Mouse (Mus musculus) neural tube, embryonic 14.5 days (tissue): ENCODE measurements around the gene Grip2. TPM values are rescaled to one million over a fixed set of nuclear protein-coding genes. Genes with fewer than 3 reads are reported as not detected.

ENCODE experiments used
- ATAC-seq: fragments of 200-750 bp; cut with Nextera tagmentation; 2 replicates; pipeline ENCODE4 v1.8.0; 2017; ENCODE audit warnings: low read depth, mild to moderate bottlenecking, moderate TSS enrichment, moderate library complexity
- H3K27ac ChIP-seq: fragments of 300-500 bp; sonication (generic); 2 replicates; pipeline ENCODE4 v1.5.1; 2014; ENCODE audit warnings: low read depth, mild to moderate bottlenecking, control low read depth, low read length, moderate library complexity, mixed read lengths
- H3K27me3 ChIP-seq: fragments of 300-500 bp; sonication (generic); 2 replicates; pipeline ENCODE4 v1.6.1; 2014; ENCODE audit warnings: low read length; ENCODE audit not compliant: control insufficient read depth, insufficient read depth
- H3K36me3 ChIP-seq: fragments of 300-500 bp; sonication (generic); 2 replicates; pipeline ENCODE4 v1.6.1; 2014; ENCODE audit warnings: low read length, mixed read lengths; ENCODE audit not compliant: control insufficient read depth, insufficient read depth
- H3K4me1 ChIP-seq: fragments of 300-500 bp; sonication (generic); 2 replicates; pipeline ENCODE4 v1.6.1; 2014; ENCODE audit warnings: low read length; ENCODE audit not compliant: control insufficient read depth, insufficient read depth
- H3K4me2 ChIP-seq: fragments of 300-500 bp; sonication (generic); 2 replicates; pipeline ENCODE4 v1.6.1; 2014; ENCODE audit warnings: mild to moderate bottlenecking, low read depth, low read length, control low read depth
- H3K4me3 ChIP-seq: fragments of 300-500 bp; sonication (generic); 2 replicates; pipeline ENCODE4 v1.5.1; 2014; ENCODE audit warnings: low read depth, low read length, control low read depth, mixed read lengths
- H3K9ac ChIP-seq: fragments of 300-500 bp; sonication (generic); replicated peaks from 2 replicates; pipeline ENCODE4 v1.6.1; 2014; ENCODE audit warnings: low read depth, mild to moderate bottlenecking, control low read depth, low read length, mixed read lengths
- H3K9me3 ChIP-seq: fragments of 300-500 bp; sonication (generic); 2 replicates; pipeline ENCODE4 v1.6.1; 2016; ENCODE audit warnings: low read length; ENCODE audit not compliant: control insufficient read depth
- WGBS: fragments of 180-500 bp; shearing (Covaris S2); extraction: QIAGEN DNeasy Blood & Tissue Kit; methylation state at CpG from one replicate; pipeline ENCODE4 v1.1.7; 2014; 5-methylcytosine and 5-hydroxymethylcytosine counted together
- polyA plus RNA-seq: library from polyadenylated mRNA; unstranded; fragments of >200 nt; fragmentation: Nextera tagmentation; extraction: Ambion mirVana; gene quantifications from 2 replicates; pipeline ENCODE4 v1.2.1, GENCODE M21; 2014

Gene Grip2
- polyA plus RNA-seq, 1 experiment from 2014 or later = 10.4 TPM

- H3K9ac ChIP-seq = peak overlapping the region; percentile 73
- no peaks in the 10 kb centered on the region for H3K36me3 ChIP-seq
- peak overlapping the region; percentile 55 for H3K27ac ChIP-seq
- no peaks in the 10 kb centered on the region for H3K27me3 ChIP-seq
- no peaks in the 10 kb centered on the region for H3K9me3 ChIP-seq
- H3K4me3 ChIP-seq = peak overlapping the region; percentile 59
- 4% methylated on average over 45 of the region's 46 CpGs for WGBS
- ATAC-seq = 0 out of 2 replicates have a peak, but pooled peaks have one; percentile 3
- peaks cover 37% of the 10 kb centered on the region for H3K4me1 ChIP-seq
- H3K4me2 ChIP-seq = peak overlapping the region; percentile 81
Observed at GRCm38 (mm10) chr6:91842897-91843627, 16.0 kb upstream of the Grip2 start.

GRCm38 (mm10) chr6:91839010-91839871 lies 12.2 kb upstream of the Grip2 start:
- peak overlapping the region; percentile 95 for H3K27ac ChIP-seq
- H3K4me1 ChIP-seq = peaks cover 33% of the 10 kb centered on the region
- whole genome bisulfite sequencing = 2% methylated on average over 23 of the region's 23 CpGs
- peak overlapping the region; percentile 50 for H3K4me2 ChIP-seq
- H3K9ac ChIP-seq = peak overlapping the region; percentile 50
- peak; percentile 90 for ATAC-seq
- no peaks in the 10 kb centered on the region for H3K9me3 ChIP-seq
- peak overlapping the region; percentile 27 for H3K4me3 ChIP-seq
- H3K36me3 ChIP-seq = no peaks in the 10 kb centered on the region
- no peaks in the 10 kb centered on the region for H3K27me3 ChIP-seq

- Histone ChIP-seq H3K36me3 (no peaks in the 10 kb centered on the region), H3K4me1 (peaks cover 3% of the 10 kb centered on the region), H3K27ac (peak overlapping the region; percentile 22; the same call in 1 of the 2 replicates), H3K9ac (no peak overlapping the region), H3K4me3 (no peak overlapping the region), H3K4me2 (no peak overlapping the region), H3K9me3 (no peaks in the 10 kb centered on the region), H3K27me3 (no peaks in the 10 kb centered on the region)
- peak; percentile 70; the same call in 1 of the 2 replicates for ATAC-seq
- 17% methylated on average over 3 of the region's 3 CpGs for WGBS
Observed at GRCm38 (mm10) chr6:91832863-91833440, 5.9 kb upstream of the Grip2 start.

- H3K27ac ChIP-seq = no peak overlapping the region
- H3K9me3 ChIP-seq = no peaks in the 10 kb centered on the region
- WGBS = 49% methylated on average over 5 of the region's 5 CpGs
- H3K4me2 ChIP-seq = no peak overlapping the region
- no peaks in the 10 kb centered on the region for H3K36me3 ChIP-seq
- no peaks in the 10 kb centered on the region for H3K27me3 ChIP-seq
- ATAC-seq = peak; percentile 64; the same call in 1 of the 2 replicates
- no peak overlapping the region for H3K9ac ChIP-seq
- H3K4me3 ChIP-seq = no peak overlapping the region
- H3K4me1 ChIP-seq = peaks cover 3% of the 10 kb centered on the region; the same call in 1 of the 2 replicates
Observed at GRCm38 (mm10) chr6:91827926-91828325, 876 bp upstream of the Grip2 start.

GRCm38 (mm10) chr6:91818271-91818670 lies 8.8 kb downstream of the Grip2 start:
- Histone ChIP-seq H3K4me2 (no peak overlapping the region), H3K36me3 (no peaks in the 10 kb centered on the region), H3K27ac (no peak overlapping the region), H3K4me3 (no peak overlapping the region), H3K27me3 (no peaks in the 10 kb centered on the region), H3K4me1 (no peaks in the 10 kb centered on the region), H3K9ac (no peak overlapping the region), H3K9me3 (no peaks in the 10 kb centered on the region)
- ATAC-seq = no peak
- 81% methylated on average over 8 of the region's 8 CpGs for WGBS

- no peaks in the 10 kb centered on the region for H3K4me1 ChIP-seq
- H3K4me2 ChIP-seq = no peak overlapping the region
- no peaks in the 10 kb centered on the region for H3K9me3 ChIP-seq
- H3K27ac ChIP-seq = no peak overlapping the region
- no peak overlapping the region for H3K4me3 ChIP-seq
- ATAC-seq = no peak
- H3K36me3 ChIP-seq = no peaks in the 10 kb centered on the region
- WGBS = 89% methylated on average over 6 of the region's 6 CpGs
- no peaks in the 10 kb centered on the region for H3K27me3 ChIP-seq
- H3K9ac ChIP-seq = no peak overlapping the region
Observed at GRCm38 (mm10) chr6:91815976-91816375, 11.1 kb downstream of the Grip2 start.

GRCm38 (mm10) chr6:91813611-91814010 lies 13.4 kb downstream of the Grip2 start:
- ATAC-seq = no peak
- H3K36me3 ChIP-seq = no peaks in the 10 kb centered on the region
- no peak overlapping the region for H3K4me3 ChIP-seq
- no peaks in the 10 kb centered on the region for H3K4me1 ChIP-seq
- H3K27me3 ChIP-seq = no peaks in the 10 kb centered on the region
- no peaks in the 10 kb centered on the region for H3K9me3 ChIP-seq
- H3K9ac ChIP-seq = no peak overlapping the region
- no peak overlapping the region for H3K4me2 ChIP-seq
- 83% methylated on average over 3 of the region's 3 CpGs for WGBS
- H3K27ac ChIP-seq = no peak overlapping the region

- peak; percentile 52; the same call in 1 of the 2 replicates for ATAC-seq
- H3K4me2 ChIP-seq = no peak overlapping the region
- H3K27ac ChIP-seq = peak overlapping the region; percentile 69
- H3K9me3 ChIP-seq = no peaks in the 10 kb centered on the region
- H3K4me3 ChIP-seq = no peak overlapping the region
- no peaks in the 10 kb centered on the region for H3K36me3 ChIP-seq
- H3K27me3 ChIP-seq = 0 out of 2 replicates have a peak, but pooled peaks cover 3% of the 10 kb centered on the region
- 6% methylated on average over 1 of the region's 1 CpGs for WGBS
- H3K4me1 ChIP-seq = no peaks in the 10 kb centered on the region
- no peak overlapping the region for H3K9ac ChIP-seq
Observed at GRCm38 (mm10) chr6:91810007-91810406, 17.0 kb downstream of the Grip2 start.
